Mouse (Mus musculus) lung, postnatal 4 days (tissue): ENCODE results near the gene Poglut1.

ENCODE experiments used
- DNase-seq, 2 experiments: peaks; one replicate each; pipeline ENCODE4 v3.0.0; 2021

The Poglut1 gene

GRCm38 (mm10) chr16:38549479-38550396 is at the start of gene Poglut1:
Gene Poglut1 (minus strand): TSS chr16:38550258.
- DNase-seq, result peak; percentile 86 to 88

GRCm38 (mm10) chr16:38598986-38599680 is 49.1 kb upstream of the Poglut1 start:
- peak in 1 of 2 experiments; percentile 24 for DNase-seq

GRCm38 (mm10) chr16:38596651-38597050 is 46.6 kb upstream of the Poglut1 start:
- no peak for DNase-seq

- DNase-seq, result no peak
These were observed 46.0 kb upstream of the Poglut1 start for GRCm38 (mm10) chr16:38596099-38596498.

- no peak for DNase-seq
These were observed 44.4 kb upstream of the Poglut1 start for GRCm38 (mm10) chr16:38594435-38594834.

GRCm38 (mm10) chr16:38592946-38593345 is 42.9 kb upstream of the Poglut1 start:
- DNase-seq, result no peak

- no peak for DNase-seq
These were observed 42.1 kb upstream of the Poglut1 start for GRCm38 (mm10) chr16:38592026-38592678.

GRCm38 (mm10) chr16:38591506-38591905 is 41.4 kb upstream of the Poglut1 start:
- DNase-seq, result no peak

GRCm38 (mm10) chr16:38587572-38587971 is 37.5 kb upstream of the Poglut1 start:
- DNase-seq, result no peak

- DNase-seq, result no peak
These were observed 37.1 kb upstream of the Poglut1 start for GRCm38 (mm10) chr16:38587163-38587562.

GRCm38 (mm10) chr16:38585186-38585585 is 35.1 kb upstream of the Poglut1 start:
- no peak for DNase-seq

- DNase-seq, result no peak
These were observed 34.7 kb upstream of the Poglut1 start for GRCm38 (mm10) chr16:38584761-38585160.

- DNase-seq, result no peak
These were observed 21.4 kb upstream of the Poglut1 start for GRCm38 (mm10) chr16:38571481-38571880.

- no peak for DNase-seq
These were observed 18.1 kb upstream of the Poglut1 start for GRCm38 (mm10) chr16:38568192-38568591.

GRCm38 (mm10) chr16:38563516-38563915 is 13.5 kb upstream of the Poglut1 start:
- DNase-seq, result no peak

- DNase-seq, result no peak
These were observed 12.9 kb upstream of the Poglut1 start for GRCm38 (mm10) chr16:38562968-38563327.

- DNase-seq, result peak; percentile 96
These were observed 12.3 kb upstream of the Poglut1 start for GRCm38 (mm10) chr16:38562131-38562967.

GRCm38 (mm10) chr16:38558221-38558748 is 8.2 kb upstream of the Poglut1 start, which contains the start of gene Tmem39a:
Gene Tmem39a (plus strand): TSS chr16:38558698.
- no peak for DNase-seq

GRCm38 (mm10) chr16:38555988-38556387 is 5.9 kb upstream of the Poglut1 start:
- DNase-seq, result no peak

- no peak for DNase-seq
These were observed 2.1 kb downstream of the Poglut1 start for GRCm38 (mm10) chr16:38548000-38548399.

GRCm38 (mm10) chr16:38538716-38539380 is 11.2 kb downstream of the Poglut1 start:
- no peak for DNase-seq
